Mouse (Mus musculus) small intestine, adult 2 months (tissue): ENCODE results near the gene Itm2b. TPM values are rescaled to one million over a fixed set of nuclear protein-coding genes. Genes with fewer than 3 reads are reported as not detected.

Experiments used
- H3K27ac ChIP-seq: fragments of 200-500 bp; 2 replicates; pipeline ENCODE4 v1.5.1; 2012; ENCODE audit warnings: low read depth, low read length, control low read depth, inconsistent platforms; ENCODE audit not compliant: insufficient read depth
- H3K27me3 ChIP-seq: fragments of 200-500 bp; 2 replicates; pipeline ENCODE4 v1.6.1; 2012; ENCODE audit warnings: mild to moderate bottlenecking, moderate library complexity, low read length, inconsistent platforms; ENCODE audit not compliant: control insufficient read depth, insufficient read depth
- H3K36me3 ChIP-seq: fragments of 200-500 bp; 2 replicates; pipeline ENCODE4 v1.6.1; 2012; ENCODE audit warnings: mild to moderate bottlenecking, low read length, control low read depth, inconsistent platforms; ENCODE audit not compliant: control insufficient read depth, insufficient read depth
- H3K4me1 ChIP-seq: fragments of 200-500 bp; 2 replicates; pipeline ENCODE4 v1.6.1; 2012; ENCODE audit warnings: low read length, inconsistent platforms, mixed read lengths; ENCODE audit not compliant: control insufficient read depth, insufficient read depth, insufficient read length
- H3K4me3 ChIP-seq: fragments of 200-500 bp; 2 replicates; pipeline ENCODE4 v1.5.1; 2012; ENCODE audit warnings: low read depth, mild to moderate bottlenecking, control low read depth, inconsistent platforms, low read length, moderate library complexity
- CTCF ChIP-seq: fragments of 200-500 bp; IDR thresholded peaks from 2 replicates; pipeline ENCODE4 v1.5.1; 2012; ENCODE audit warnings: low read depth, mild to moderate bottlenecking, control low read depth, inconsistent platforms, low read length, moderate library complexity, mixed read lengths; ENCODE audit not compliant: insufficient replicate concordance, insufficient read length; ENCODE audit errors: extremely low read depth
- POLR2A ChIP-seq: fragments of 200-500 bp; IDR thresholded peaks from 2 replicates; pipeline ENCODE4 v1.6.1; 2012; ENCODE audit warnings: low read depth, mild to moderate bottlenecking, control low read depth, inconsistent platforms, low read length, moderate library complexity
- WGBS: fragments of 180-500 bp; shearing (Covaris S2); methylation state at CpG from one replicate; pipeline ENCODE4 v1.1.7; 2018; 5-methylcytosine and 5-hydroxymethylcytosine counted together
- polyA plus RNA-seq: library from polyadenylated mRNA; depleted of rRNA; stranded (reverse); fragments of >200 nt; gene quantifications from 2 replicates; pipeline ENCODE4 v1.2.3, GENCODE M21; 2012

The Itm2b gene
- polyA plus RNA-seq, 1 experiment, result 990 TPM

DNA sequence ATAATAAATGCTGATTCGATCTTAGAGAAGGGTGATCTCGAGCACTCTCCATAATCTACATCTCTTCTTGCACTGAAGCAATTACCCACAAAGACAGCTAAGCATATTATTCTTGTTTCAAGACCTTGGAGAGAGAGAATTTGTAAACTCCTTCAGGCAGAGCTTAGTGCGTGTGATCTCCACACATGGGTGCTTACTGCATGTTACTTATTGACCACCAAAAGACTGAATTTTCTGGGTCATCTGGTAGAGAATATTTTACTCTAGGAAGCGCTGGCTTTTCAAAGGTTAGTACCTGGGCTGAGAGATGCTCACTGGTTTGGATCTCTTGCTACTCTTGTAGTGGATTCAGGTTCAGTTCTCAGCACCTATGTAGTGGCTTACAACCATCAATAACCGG is 34.0 kb downstream of the Itm2b start:
- TF ChIP-seq POLR2A, result no peak
- TF ChIP-seq CTCF, result no peak
- H3K4me1 ChIP-seq, result peaks cover 2% of the 10 kb centered on the region; the same call in 1 of the 2 replicates
- no peaks in the 10 kb centered on the region for H3K27me3 ChIP-seq
- WGBS, result 93% methylated on average over 5 of the region's 5 CpGs
- H3K36me3 ChIP-seq, result peaks cover 24% of the 10 kb centered on the region
- H3K27ac ChIP-seq, result no peak overlapping the region
- H3K4me3 ChIP-seq, result no peak overlapping the region

DNA sequence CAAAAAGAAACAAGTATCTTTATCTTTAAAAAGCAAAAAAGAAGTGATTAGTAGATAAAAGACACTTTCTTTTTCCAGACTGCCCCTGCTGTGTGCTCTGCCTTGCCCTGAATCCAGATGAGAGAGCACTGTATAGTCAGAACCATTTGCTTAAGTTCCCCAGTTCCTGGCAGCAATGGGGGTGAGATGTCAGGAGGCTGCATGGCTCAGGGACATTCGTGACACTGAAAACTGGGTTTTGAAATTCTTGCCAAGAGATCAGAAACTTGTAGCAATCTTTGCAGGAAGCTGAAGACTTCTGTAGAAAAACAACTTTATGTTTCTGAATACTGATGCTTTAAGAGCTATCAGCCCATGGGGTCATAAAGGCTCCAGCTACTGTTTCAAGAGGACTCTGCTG is 35.1 kb downstream of the Itm2b start:
- Histone ChIP-seq H3K36me3 (peaks cover 14% of the 10 kb centered on the region), H3K4me3 (no peak overlapping the region), H3K27me3 (no peaks in the 10 kb centered on the region), H3K4me1 (peaks cover 2% of the 10 kb centered on the region; the same call in 1 of the 2 replicates), H3K27ac (no peak overlapping the region)
- 73% methylated on average over 1 of the region's 1 CpGs for WGBS
- TF ChIP-seq POLR2A (no peak), CTCF (no peak)

DNA sequence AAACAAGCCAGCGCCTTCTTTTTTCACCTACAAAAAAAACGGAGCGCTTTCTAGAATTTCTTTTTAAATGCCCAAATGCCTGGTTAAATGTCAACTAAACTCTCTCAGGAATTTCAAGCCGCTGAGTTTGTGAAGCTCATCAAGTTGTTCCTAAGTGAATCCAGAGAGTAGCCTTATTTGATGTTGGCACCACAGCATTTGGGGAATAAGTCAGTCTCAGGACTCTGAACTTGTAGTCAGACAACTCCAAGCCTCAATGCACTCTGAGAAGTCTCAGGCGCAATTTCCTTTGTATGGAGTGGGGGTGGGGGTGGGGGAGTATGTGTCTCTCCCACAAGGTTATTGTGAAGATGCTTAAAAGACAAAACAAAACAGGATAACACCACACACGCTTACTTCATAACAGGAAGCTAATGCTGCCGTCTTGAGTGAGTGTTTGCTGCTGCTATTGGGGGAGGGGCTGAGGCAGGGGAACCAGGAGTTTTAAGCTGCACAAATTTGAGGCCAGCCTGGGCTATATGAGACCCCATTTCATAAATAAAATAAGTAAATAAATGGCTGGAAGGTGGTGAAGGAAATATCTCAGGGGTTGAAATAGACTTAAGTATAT is 35.9 kb downstream of the Itm2b start:
- H3K27me3 ChIP-seq, result no peaks in the 10 kb centered on the region
- peaks cover 10% of the 10 kb centered on the region for H3K36me3 ChIP-seq
- WGBS, result 79% methylated on average over 7 of the region's 7 CpGs
- TF ChIP-seq CTCF (no peak), POLR2A (no peak)
- no peak overlapping the region for H3K27ac ChIP-seq
- H3K4me1 ChIP-seq, result peaks cover 2% of the 10 kb centered on the region; the same call in 1 of the 2 replicates
- no peak overlapping the region for H3K4me3 ChIP-seq

DNA sequence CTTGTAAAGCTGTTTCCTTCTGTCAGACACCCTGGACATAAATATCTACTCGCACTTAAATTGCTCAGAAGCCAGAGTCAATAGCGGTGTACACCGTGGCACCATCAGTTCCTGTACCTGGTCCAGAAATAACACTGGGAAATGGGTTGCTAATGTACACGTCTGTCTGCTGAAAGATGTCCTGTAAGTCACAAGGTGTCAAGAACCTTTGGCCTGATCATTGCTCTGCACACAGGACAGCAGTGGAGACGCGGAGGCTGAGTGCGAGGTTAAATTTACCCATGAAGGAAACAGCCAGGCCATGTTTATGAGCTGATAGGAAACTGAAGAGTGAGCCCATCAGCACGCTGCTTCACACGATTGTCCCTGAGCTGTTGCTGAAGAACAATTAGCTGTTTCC is 37.8 kb downstream of the Itm2b start:
- TF ChIP-seq CTCF, result no peak
- TF ChIP-seq POLR2A, result no peak
- H3K27me3 ChIP-seq, result no peaks in the 10 kb centered on the region
- 77% methylated on average over 9 of the region's 9 CpGs for WGBS
- H3K27ac ChIP-seq, result 0 out of 2 replicates have a peak overlapping the region, but pooled peaks have one; percentile 49
- H3K36me3 ChIP-seq, result peaks cover 2% of the 10 kb centered on the region; the same call in 1 of the 2 replicates
- H3K4me1 ChIP-seq, result peaks cover 2% of the 10 kb centered on the region; the same call in 1 of the 2 replicates
- H3K4me3 ChIP-seq, result no peak overlapping the region

DNA sequence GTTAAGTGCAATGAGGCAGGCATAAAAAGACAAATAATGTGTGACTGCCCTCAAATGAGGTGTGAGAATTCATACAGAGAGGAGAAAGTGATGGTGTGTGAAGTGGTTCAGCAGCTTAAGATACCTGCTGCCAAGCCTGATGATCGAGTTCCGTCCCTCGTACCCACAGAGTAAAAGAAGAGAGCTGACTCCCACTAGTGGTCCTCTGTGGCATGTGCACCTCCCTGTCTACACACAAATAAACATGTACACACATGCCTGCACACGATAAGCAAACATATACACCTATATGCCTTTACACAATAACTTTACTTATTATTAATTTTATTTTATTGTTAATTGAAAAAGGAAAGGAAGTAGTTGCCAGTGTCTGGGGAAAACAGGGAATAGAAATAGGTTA is 39.5 kb downstream of the Itm2b start:
- 95% methylated on average over 4 of the region's 4 CpGs for WGBS
- Histone ChIP-seq H3K36me3 (no peaks in the 10 kb centered on the region; the same call in 1 of the 2 replicates), H3K4me1 (peaks cover 2% of the 10 kb centered on the region; the same call in 1 of the 2 replicates), H3K27me3 (no peaks in the 10 kb centered on the region), H3K27ac (no peak overlapping the region), H3K4me3 (no peak overlapping the region)
- no peak for TF ChIP-seq CTCF
- no peak for TF ChIP-seq POLR2A

DNA sequence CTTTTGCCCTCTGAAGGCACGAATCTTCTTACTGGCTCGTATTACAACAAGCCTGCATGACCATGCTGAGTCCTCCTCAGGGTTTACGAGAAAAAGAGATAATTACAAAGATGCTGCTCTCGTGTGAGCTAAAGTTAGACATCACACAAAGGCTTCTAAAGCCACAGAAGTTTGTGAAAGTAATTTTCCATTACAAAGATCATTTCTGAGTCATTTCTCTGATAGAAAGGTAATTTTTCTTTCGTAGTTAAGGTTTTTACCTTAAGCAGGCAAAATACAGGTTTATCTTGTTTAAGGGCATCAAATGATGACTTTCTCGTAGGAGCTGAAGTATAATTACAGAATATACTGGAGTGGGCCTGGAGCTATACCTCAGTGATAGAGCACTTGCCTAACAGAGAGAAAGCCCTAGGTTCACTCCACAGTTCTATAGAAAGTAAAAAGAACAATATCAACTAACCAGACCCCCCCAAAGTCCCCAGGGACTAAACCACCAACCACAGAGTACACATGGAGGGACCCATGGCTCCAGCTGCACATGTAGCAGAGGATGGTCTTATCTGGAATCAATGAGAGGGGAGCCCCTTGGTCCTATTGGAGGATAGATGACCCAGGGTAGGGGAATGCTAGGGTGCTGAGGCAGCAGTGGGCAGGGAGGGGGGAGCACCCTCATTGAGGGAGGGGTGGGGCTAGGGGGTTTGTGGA is 44.9 kb downstream of the Itm2b start:
- Histone ChIP-seq H3K27me3 (no peaks in the 10 kb centered on the region), H3K4me1 (no peaks in the 10 kb centered on the region), H3K27ac (no peak overlapping the region), H3K36me3 (no peaks in the 10 kb centered on the region), H3K4me3 (no peak overlapping the region)
- WGBS, result 69% methylated on average over 6 of the region's 6 CpGs
- TF ChIP-seq CTCF, result no peak
- no peak for TF ChIP-seq POLR2A

DNA sequence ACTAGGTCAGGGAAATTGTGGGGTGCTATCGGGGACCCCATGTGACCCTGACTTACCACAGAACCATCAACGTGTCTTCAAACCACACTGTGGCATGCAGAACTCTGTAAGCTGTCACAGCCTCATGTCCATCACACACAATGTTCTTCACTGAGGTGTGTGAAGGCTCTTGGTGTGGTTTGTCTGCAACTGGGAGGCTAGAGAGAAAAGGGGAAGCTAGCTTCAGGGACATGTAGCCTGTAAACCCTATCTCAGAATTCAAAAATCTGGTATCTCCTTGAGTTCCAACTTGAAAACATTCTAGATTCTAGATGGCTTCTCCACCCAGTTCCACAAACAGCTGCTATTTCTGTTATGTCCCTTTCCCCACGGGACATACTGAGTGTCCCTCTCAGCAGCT is 45.5 kb downstream of the Itm2b start:
- Histone ChIP-seq H3K4me1 (no peaks in the 10 kb centered on the region), H3K27me3 (no peaks in the 10 kb centered on the region), H3K27ac (no peak overlapping the region), H3K4me3 (no peak overlapping the region), H3K36me3 (no peaks in the 10 kb centered on the region)
- 69% methylated on average over 3 of the region's 3 CpGs for WGBS
- TF ChIP-seq POLR2A, result no peak
- TF ChIP-seq CTCF, result no peak
